Mouse (Mus musculus) CH12.LX (cell line): Measurements from ENCODE around the gene Rhoa.

Experiments
- CTCF ChIP-seq, 2 experiments: IDR thresholded peaks in 1 of 2; conservative IDR thresholded peaks in 1 of 2; 2 replicates each; pipeline ENCODE4 v1.5.1; 2011 to 2012; ENCODE audit warnings: low read depth in 2 of 2, low read length in 2 of 2, improper control_type of control experiment in 1 of 2, inconsistent platforms in 1 of 2, mild to moderate bottlenecking in 1 of 2, moderate library complexity in 1 of 2
- E2F4 ChIP-seq: IDR thresholded peaks from 2 replicates; pipeline ENCODE4 v1.6.1; 2011; ENCODE audit warnings: low read depth, low read length, improper control_type of control experiment; ENCODE audit not compliant: insufficient replicate concordance
- IRF4 ChIP-seq: IDR thresholded peaks from 2 replicates; pipeline ENCODE4 v1.6.1; 2014; ENCODE audit warnings: low read depth, mild to moderate bottlenecking, inconsistent platforms, low read length, improper control_type of control experiment
- MAFK ChIP-seq: IDR thresholded peaks from 2 replicates; pipeline ENCODE4 v1.6.1; 2011; ENCODE audit warnings: low read length, improper control_type of control experiment; ENCODE audit not compliant: insufficient replicate concordance
- MEF2A ChIP-seq: IDR thresholded peaks from 2 replicates; pipeline ENCODE4 v1.6.1; 2014; ENCODE audit warnings: low read depth, mild to moderate bottlenecking, inconsistent platforms, low read length, improper control_type of control experiment, borderline replicate concordance
- MYC ChIP-seq: IDR thresholded peaks from 2 replicates; pipeline ENCODE4 v1.6.1; 2011; ENCODE audit warnings: low read depth, mild to moderate bottlenecking, improper control_type of control experiment, low read length
- NRF1 ChIP-seq: IDR thresholded peaks from 2 replicates; pipeline ENCODE4 v1.6.1; 2014; ENCODE audit warnings: low read depth, mild to moderate bottlenecking, inconsistent platforms, low read length, improper control_type of control experiment, moderate library complexity
- POLR2A ChIP-seq: IDR thresholded peaks from 2 replicates; pipeline ENCODE4 v1.6.1; 2011; ENCODE audit warnings: low read depth, mild to moderate bottlenecking, improper control_type of control experiment, low read length
- POLR2AphosphoS2 ChIP-seq: IDR thresholded peaks from 2 replicates; pipeline ENCODE4 v1.6.1; 2011; ENCODE audit warnings: low read depth, low read length, improper control_type of control experiment
- SIN3A ChIP-seq: IDR thresholded peaks from 2 replicates; pipeline ENCODE4 v1.6.1; 2012; ENCODE audit warnings: low read length, improper control_type of control experiment, inconsistent platforms
- USF1 ChIP-seq: IDR thresholded peaks from 2 replicates; pipeline ENCODE4 v1.6.1; 2014; ENCODE audit warnings: low read depth, mild to moderate bottlenecking, inconsistent platforms, low read length, improper control_type of control experiment
- ZNF384 ChIP-seq: IDR thresholded peaks from 2 replicates; pipeline ENCODE4 v1.6.1; 2012; ENCODE audit warnings: low read depth, low read length, improper control_type of control experiment, inconsistent platforms

- TF ChIP-seq CTCF (conservative IDR thresholded peaks at IDR 0.05 in 1 of 2, IDR thresholded peaks at IDR 0.05 in 1 of 2; ENCODE audit: low read depth in 2 of 2, low read length in 2 of 2) = no peak
- TF ChIP-seq MAFK = no peak
- TF ChIP-seq POLR2AphosphoS2 = no peak
- no peak for TF ChIP-seq E2F4
- no peak for TF ChIP-seq USF1
- no peak for TF ChIP-seq SIN3A
- TF ChIP-seq ZNF384 = no peak
- no peak for TF ChIP-seq IRF4
- TF ChIP-seq MEF2A = no peak
- no peak for TF ChIP-seq NRF1
- TF ChIP-seq MYC = no peak
- no peak for TF ChIP-seq POLR2A
Measured at GRCm38 (mm10) chr9:108338551-108338885, 32.6 kb downstream of the Rhoa start.
